Mouse (Mus musculus) limb, embryonic 12.5 days (tissue): Measurements from ENCODE around the gene Rgs10. TPM values are rescaled to one million over a fixed set of nuclear protein-coding genes. Genes with fewer than 3 reads are reported as not detected.

Source experiments
- ATAC-seq: fragments of 200-750 bp; cut with Nextera tagmentation; 2 replicates; pipeline ENCODE4 v1.8.0; 2017; ENCODE audit warnings: low read depth, moderate TSS enrichment; ENCODE audit not compliant: insufficient number of reproducible peaks, insufficient read depth, low FRiP score, low TSS enrichment
- H3K27ac ChIP-seq: fragments of 300-500 bp; sonication (generic); 2 replicates; pipeline ENCODE4 v1.5.1; 2016; ENCODE audit warnings: mild to moderate bottlenecking, moderate library complexity
- H3K27me3 ChIP-seq: fragments of 300-500 bp; sonication (generic); 2 replicates; pipeline ENCODE4 v1.6.1; 2016; ENCODE audit warnings: mild to moderate bottlenecking, moderate library complexity
- H3K36me3 ChIP-seq: fragments of 300-500 bp; sonication (generic); 2 replicates; pipeline ENCODE4 v1.6.1; 2016; ENCODE audit warnings: mild to moderate bottlenecking, moderate library complexity
- H3K4me1 ChIP-seq: fragments of 300-500 bp; sonication (generic); replicated peaks from 2 replicates; pipeline ENCODE4 v1.6.1; 2016
- H3K4me2 ChIP-seq: fragments of 300-500 bp; sonication (generic); 2 replicates; pipeline ENCODE4 v1.6.1; 2016; ENCODE audit warnings: mild to moderate bottlenecking, moderate library complexity
- H3K4me3 ChIP-seq: fragments of 300-500 bp; sonication (generic); replicated peaks from 2 replicates; pipeline ENCODE4 v1.5.1; 2016; ENCODE audit warnings: mild to moderate bottlenecking
- H3K9ac ChIP-seq: fragments of 300-500 bp; sonication (generic); replicated peaks from 2 replicates; pipeline ENCODE4 v1.6.1; 2016; ENCODE audit warnings: mild to moderate bottlenecking, moderate library complexity
- H3K9me3 ChIP-seq: fragments of 300-500 bp; sonication (generic); 2 replicates; pipeline ENCODE4 v1.6.1; 2016; ENCODE audit warnings: mild to moderate bottlenecking, moderate library complexity
- WGBS: fragments of 180-500 bp; shearing (Covaris S2); methylation state at CpG from one replicate; pipeline ENCODE4 v1.1.7; 2016; 5-methylcytosine and 5-hydroxymethylcytosine counted together
- polyA plus RNA-seq: library from polyadenylated mRNA; unstranded; fragments of >200 nt; fragmentation: Nextera tagmentation; extraction: Ambion mirVana; gene quantifications from 2 replicates; pipeline ENCODE4 v1.2.1, GENCODE M21; 2016

Rgs10 gene
- polyA plus RNA-seq, 1 experiment from 2014 or later = 7.9 TPM

DNA sequence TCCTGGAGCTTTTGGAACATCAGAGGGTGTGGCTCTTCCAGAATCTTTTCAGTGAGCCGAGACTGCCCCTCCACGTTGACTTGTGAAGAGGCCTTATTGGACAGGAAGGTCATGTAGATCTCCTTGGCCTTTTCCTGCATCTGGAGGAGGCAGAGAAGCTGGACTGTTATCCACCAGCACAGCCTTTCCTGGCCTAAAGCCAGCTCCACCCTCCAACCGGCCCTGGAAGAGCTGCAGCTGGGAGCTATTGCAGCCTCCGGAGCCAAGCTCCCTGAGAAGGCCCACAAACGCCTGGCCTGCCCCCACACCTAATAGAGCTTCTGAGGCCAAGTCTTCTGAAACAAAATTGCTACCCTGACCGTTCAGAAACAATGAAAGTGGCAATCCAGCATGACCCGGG lies 29.6 kb downstream of the Rgs10 start:
- Histone ChIP-seq H3K4me3 (no peak overlapping the region), H3K27ac (peak overlapping the region; percentile 41), H3K9ac (no peak overlapping the region), H3K4me2 (no peak overlapping the region), H3K9me3 (no peaks in the 10 kb centered on the region), H3K36me3 (no peaks in the 10 kb centered on the region), H3K4me1 (peaks cover 34% of the 10 kb centered on the region), H3K27me3 (no peaks in the 10 kb centered on the region)
- ATAC-seq = no peak
- WGBS = 44% methylated on average over 7 of the region's 7 CpGs

DNA sequence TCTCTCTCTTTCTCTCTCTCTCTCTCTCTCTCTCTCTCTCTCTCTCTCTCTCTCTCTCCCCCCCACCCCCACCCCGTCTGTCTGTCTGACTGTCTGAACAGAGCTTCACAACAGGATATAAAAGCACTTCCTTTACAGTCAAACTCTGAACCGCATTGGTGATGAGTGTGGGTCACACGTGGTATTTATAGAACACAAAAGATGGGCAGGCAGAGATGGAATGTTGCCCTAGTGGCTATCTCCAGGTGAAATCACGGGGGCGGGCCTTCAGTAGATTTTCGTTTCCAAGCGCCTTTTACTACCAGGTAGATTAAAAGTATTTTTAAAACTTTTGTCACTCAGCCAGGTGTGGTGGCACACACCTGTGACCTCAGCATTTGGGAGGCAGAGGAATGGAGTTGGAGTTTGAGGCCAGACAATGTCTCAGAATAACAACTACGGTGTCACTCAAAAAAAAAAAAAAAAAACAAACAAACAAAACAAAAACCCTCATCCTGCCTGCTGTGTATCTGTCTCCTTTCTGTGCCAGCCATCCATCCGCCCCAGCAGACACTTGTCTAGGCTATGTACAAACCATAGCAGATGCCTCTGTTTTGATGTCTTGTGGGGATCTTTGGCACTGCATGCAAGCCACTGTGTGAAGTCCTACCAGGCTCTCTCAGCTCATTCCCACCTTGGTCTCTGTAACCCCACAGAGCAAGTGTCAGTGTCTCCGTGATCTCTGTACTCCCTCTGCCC lies 34.7 kb downstream of the Rgs10 start:
- Histone ChIP-seq H3K4me3 (no peak overlapping the region), H3K36me3 (no peaks in the 10 kb centered on the region), H3K27ac (no peak overlapping the region), H3K4me1 (peaks cover 9% of the 10 kb centered on the region), H3K4me2 (no peak overlapping the region), H3K27me3 (no peaks in the 10 kb centered on the region; the same call in 1 of the 2 replicates), H3K9me3 (no peaks in the 10 kb centered on the region), H3K9ac (no peak overlapping the region)
- WGBS = 78% methylated on average over 10 of the region's 10 CpGs
- no peak for ATAC-seq

GRCm38 (mm10) chr7:128383189-128383725 lies 35.3 kb downstream of the Rgs10 start:
- Histone ChIP-seq H3K27ac (no peak overlapping the region), H3K4me3 (no peak overlapping the region), H3K9me3 (no peaks in the 10 kb centered on the region), H3K9ac (no peak overlapping the region), H3K4me2 (no peak overlapping the region), H3K27me3 (no peaks in the 10 kb centered on the region; the same call in 1 of the 2 replicates), H3K4me1 (peaks cover 2% of the 10 kb centered on the region; the same call in 1 of the 2 replicates), H3K36me3 (no peaks in the 10 kb centered on the region)
- WGBS = 83% methylated on average over 7 of the region's 7 CpGs
- no peak for ATAC-seq

- Histone ChIP-seq H3K4me2 (no peak overlapping the region), H3K36me3 (no peaks in the 10 kb centered on the region), H3K4me1 (no peaks in the 10 kb centered on the region), H3K9me3 (no peaks in the 10 kb centered on the region), H3K27me3 (no peaks in the 10 kb centered on the region; the same call in 1 of the 2 replicates), H3K27ac (no peak overlapping the region), H3K4me3 (no peak overlapping the region), H3K9ac (no peak overlapping the region)
- 97% methylated on average over 6 of the region's 6 CpGs for WGBS
- ATAC-seq = no peak
Measured at GRCm38 (mm10) chr7:128382527-128382860, 36.1 kb downstream of the Rgs10 start.

DNA sequence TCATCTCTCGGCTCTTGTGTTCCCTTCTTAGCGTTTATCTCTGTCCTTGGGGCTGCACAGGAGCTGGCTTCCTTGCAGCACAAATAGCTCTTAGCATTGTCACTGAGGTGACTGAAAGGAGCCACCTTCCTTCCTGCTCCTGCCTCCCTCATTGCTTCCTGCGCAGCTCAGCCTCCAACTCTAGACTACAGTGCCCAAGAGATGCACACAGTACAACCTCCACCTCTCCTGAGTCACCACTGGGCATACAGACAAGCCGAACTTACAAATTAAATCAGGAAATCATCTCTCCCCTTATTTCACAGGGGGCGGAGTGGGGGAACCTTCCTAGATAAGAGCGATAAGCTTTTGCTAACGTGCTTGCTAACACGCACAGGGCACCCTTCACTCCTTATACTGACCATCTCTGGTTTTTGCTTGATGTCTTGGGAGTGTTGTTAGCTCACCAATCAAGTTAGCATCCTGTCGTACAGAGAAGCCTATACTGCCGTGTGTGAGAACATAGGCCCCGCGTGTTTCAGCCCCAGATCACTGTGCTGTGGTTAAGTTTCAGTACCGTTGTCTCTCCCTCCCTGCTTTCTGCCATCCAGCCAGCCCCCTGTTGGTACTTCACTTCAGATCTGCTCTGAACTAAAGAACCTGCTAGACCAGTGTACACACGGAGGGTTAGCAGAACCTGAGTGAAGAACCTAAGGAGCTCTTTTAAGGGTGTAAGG lies 36.6 kb downstream of the Rgs10 start:
- Histone ChIP-seq H3K4me2 (no peak overlapping the region), H3K9me3 (no peaks in the 10 kb centered on the region), H3K27ac (no peak overlapping the region), H3K27me3 (no peaks in the 10 kb centered on the region; the same call in 1 of the 2 replicates), H3K4me3 (no peak overlapping the region), H3K9ac (no peak overlapping the region), H3K4me1 (no peaks in the 10 kb centered on the region), H3K36me3 (no peaks in the 10 kb centered on the region)
- 87% methylated on average over 14 of the region's 14 CpGs for WGBS
- no peak for ATAC-seq

DNA sequence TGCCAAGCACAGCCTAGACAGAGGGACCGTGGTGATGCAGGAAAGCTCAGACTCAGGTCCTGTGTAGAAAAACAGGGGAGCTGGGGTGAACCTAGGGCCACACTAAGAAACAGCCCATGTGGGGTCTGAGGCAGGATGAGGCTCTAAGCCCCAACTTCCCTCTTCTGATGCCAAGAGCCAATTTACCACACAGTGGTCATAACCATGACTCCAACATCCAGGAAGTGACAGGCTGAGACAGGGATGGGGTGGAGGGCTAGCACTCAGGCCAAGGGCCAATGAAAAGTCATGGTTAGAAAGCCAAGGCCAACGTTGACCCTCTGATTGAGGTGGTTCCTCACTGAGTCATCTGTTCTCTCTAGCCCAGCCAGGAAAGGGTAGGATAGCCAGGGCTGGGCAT lies 37.6 kb downstream of the Rgs10 start:
- no peak overlapping the region for H3K4me3 ChIP-seq
- H3K27ac ChIP-seq = no peak overlapping the region
- no peaks in the 10 kb centered on the region; the same call in 1 of the 2 replicates for H3K27me3 ChIP-seq
- 85% methylated on average over 2 of the region's 2 CpGs for WGBS
- H3K9me3 ChIP-seq = no peaks in the 10 kb centered on the region
- no peak overlapping the region for H3K4me2 ChIP-seq
- no peaks in the 10 kb centered on the region for H3K4me1 ChIP-seq
- no peak for ATAC-seq
- H3K9ac ChIP-seq = no peak overlapping the region
- H3K36me3 ChIP-seq = no peaks in the 10 kb centered on the region

- no peaks in the 10 kb centered on the region for H3K4me1 ChIP-seq
- no peaks in the 10 kb centered on the region for H3K36me3 ChIP-seq
- H3K27me3 ChIP-seq = no peaks in the 10 kb centered on the region; the same call in 1 of the 2 replicates
- H3K4me2 ChIP-seq = no peak overlapping the region
- 0 out of 2 replicates have a peak overlapping the region, but pooled peaks have one; percentile 17 for H3K27ac ChIP-seq
- no peak overlapping the region for H3K4me3 ChIP-seq
- no peaks in the 10 kb centered on the region for H3K9me3 ChIP-seq
- no peak overlapping the region for H3K9ac ChIP-seq
- ATAC-seq = no peak
- 60% methylated on average over 16 of the region's 16 CpGs for WGBS
Measured at GRCm38 (mm10) chr7:128379162-128379805, 39.3 kb downstream of the Rgs10 start.

- Histone ChIP-seq H3K27me3 (no peaks in the 10 kb centered on the region; the same call in 1 of the 2 replicates), H3K4me2 (no peak overlapping the region), H3K27ac (no peak overlapping the region), H3K4me1 (no peaks in the 10 kb centered on the region), H3K4me3 (no peak overlapping the region), H3K9me3 (0 out of 2 replicates have a peak, but pooled peaks cover 5% of the 10 kb centered on the region), H3K36me3 (no peaks in the 10 kb centered on the region), H3K9ac (no peak overlapping the region)
- ATAC-seq = no peak
- WGBS = 78% methylated on average over 11 of the region's 11 CpGs
Measured at GRCm38 (mm10) chr7:128376206-128376701, 42.3 kb downstream of the Rgs10 start.

- no peaks in the 10 kb centered on the region for H3K4me1 ChIP-seq
- 0 out of 2 replicates have a peak, but pooled peaks cover 5% of the 10 kb centered on the region for H3K9me3 ChIP-seq
- no peaks in the 10 kb centered on the region for H3K27me3 ChIP-seq
- ATAC-seq = no peak
- no peaks in the 10 kb centered on the region for H3K36me3 ChIP-seq
- H3K4me2 ChIP-seq = no peak overlapping the region
- H3K9ac ChIP-seq = no peak overlapping the region
- H3K27ac ChIP-seq = no peak overlapping the region
- H3K4me3 ChIP-seq = no peak overlapping the region
- WGBS = 93% methylated on average over 11 of the region's 11 CpGs
Measured at GRCm38 (mm10) chr7:128374156-128374555, 44.4 kb downstream of the Rgs10 start.

GRCm38 (mm10) chr7:128373751-128374150 lies 44.8 kb downstream of the Rgs10 start:
- H3K4me1 ChIP-seq = no peaks in the 10 kb centered on the region
- 0 out of 2 replicates have a peak, but pooled peaks cover 5% of the 10 kb centered on the region for H3K9me3 ChIP-seq
- H3K27ac ChIP-seq = no peak overlapping the region
- ATAC-seq = no peak
- H3K27me3 ChIP-seq = no peaks in the 10 kb centered on the region
- no peak overlapping the region for H3K4me2 ChIP-seq
- 86% methylated on average over 8 of the region's 8 CpGs for WGBS
- H3K4me3 ChIP-seq = no peak overlapping the region
- H3K36me3 ChIP-seq = no peaks in the 10 kb centered on the region
- no peak overlapping the region for H3K9ac ChIP-seq

GRCm38 (mm10) chr7:128372331-128372730 lies 46.2 kb downstream of the Rgs10 start:
- Histone ChIP-seq H3K4me3 (no peak overlapping the region), H3K4me2 (no peak overlapping the region), H3K4me1 (no peaks in the 10 kb centered on the region), H3K27ac (no peak overlapping the region), H3K36me3 (no peaks in the 10 kb centered on the region), H3K27me3 (no peaks in the 10 kb centered on the region), H3K9me3 (0 out of 2 replicates have a peak, but pooled peaks cover 5% of the 10 kb centered on the region), H3K9ac (no peak overlapping the region)
- no peak for ATAC-seq
- 56% methylated on average over 3 of the region's 3 CpGs for WGBS
